Mouse (Mus musculus) forebrain, embryonic 11.5 days (tissue): Measurements from ENCODE around the gene Cradd. TPM values are rescaled to one million over a fixed set of nuclear protein-coding genes. Genes with fewer than 3 reads are reported as not detected.

Experiments used
- ATAC-seq: fragments of 200-750 bp; cut with Nextera tagmentation; replicated peaks from 2 replicates; pipeline ENCODE4 v1.8.0; 2017; ENCODE audit warnings: moderate TSS enrichment; ENCODE audit not compliant: low FRiP score
- DNase-seq: peaks from one replicate; pipeline ENCODE4 v3.0.0-alpha.2; 2017; ENCODE audit warnings: low spot score
- H3K27ac ChIP-seq: fragments of 300-500 bp; sonication (generic); 2 replicates; pipeline ENCODE4 v1.5.1; 2014; ENCODE audit warnings: low read depth, low read length
- H3K27me3 ChIP-seq: fragments of 300-500 bp; sonication (generic); 2 replicates; pipeline ENCODE4 v1.6.1; 2014; ENCODE audit warnings: mild to moderate bottlenecking, low read length, mixed read lengths; ENCODE audit not compliant: control insufficient read depth, insufficient read depth
- H3K36me3 ChIP-seq: fragments of 300-500 bp; sonication (generic); 2 replicates; pipeline ENCODE4 v1.6.1; 2014; ENCODE audit warnings: mild to moderate bottlenecking, low read length, moderate library complexity, mixed read lengths; ENCODE audit not compliant: control insufficient read depth, insufficient read depth
- H3K4me1 ChIP-seq: fragments of 300-500 bp; sonication (generic); replicated peaks from 2 replicates; pipeline ENCODE4 v1.6.1; 2014; ENCODE audit warnings: low read length, mixed read lengths; ENCODE audit not compliant: control insufficient read depth, insufficient read depth
- H3K4me2 ChIP-seq: fragments of 300-500 bp; sonication (generic); 2 replicates; pipeline ENCODE4 v1.6.1; 2014; ENCODE audit warnings: low read depth, mild to moderate bottlenecking, low read length, moderate library complexity, mixed read lengths; ENCODE audit not compliant: severe bottlenecking
- H3K4me3 ChIP-seq: fragments of 300-500 bp; sonication (generic); 2 replicates; pipeline ENCODE4 v1.5.1; 2014; ENCODE audit warnings: low read depth, low read length
- H3K9ac ChIP-seq: fragments of 300-500 bp; sonication (generic); 2 replicates; pipeline ENCODE4 v1.6.1; 2014; ENCODE audit warnings: low read length
- H3K9me3 ChIP-seq: fragments of 300-500 bp; sonication (generic); 2 replicates; pipeline ENCODE4 v1.6.1; 2016; ENCODE audit warnings: low read length, mixed read lengths; ENCODE audit not compliant: control insufficient read depth
- WGBS: fragments of 180-500 bp; shearing (Covaris S2); extraction: QIAGEN DNeasy Blood & Tissue Kit; methylation state at CpG from one replicate; pipeline ENCODE4 v1.1.7; 2014; 5-methylcytosine and 5-hydroxymethylcytosine counted together
- polyA plus RNA-seq: library from polyadenylated mRNA; unstranded; fragments of >200 nt; fragmentation: Nextera tagmentation; extraction: Ambion mirVana; gene quantifications from 2 replicates; pipeline ENCODE4 v1.2.1, GENCODE M21; 2014

The Cradd gene
- polyA plus RNA-seq, 1 experiment from 2014 or later, result 16.6 TPM

- no peak for ATAC-seq
- Histone ChIP-seq H3K4me3 (no peak overlapping the region), H3K27me3 (no peaks in the 10 kb centered on the region), H3K9me3 (no peaks in the 10 kb centered on the region), H3K4me1 (no peaks in the 10 kb centered on the region), H3K36me3 (no peaks in the 10 kb centered on the region), H3K9ac (no peak overlapping the region), H3K4me2 (no peak overlapping the region), H3K27ac (no peak overlapping the region)
- DNase-seq, result peak; percentile 25
- 88% methylated on average over 4 of the region's 4 CpGs for WGBS
These were observed 98.9 kb downstream of the Cradd start for GRCm38 (mm10) chr10:95225006-95225405.

GRCm38 (mm10) chr10:95223211-95223610 lies 100.7 kb downstream of the Cradd start:
- Histone ChIP-seq H3K36me3 (no peaks in the 10 kb centered on the region), H3K27ac (no peak overlapping the region)

GRCm38 (mm10) chr10:95221914-95222313 lies 102.0 kb downstream of the Cradd start:
- Histone ChIP-seq H3K4me1 (no peaks in the 10 kb centered on the region), H3K4me3 (no peak overlapping the region), H3K27me3 (no peaks in the 10 kb centered on the region), H3K4me2 (no peak overlapping the region), H3K36me3 (no peaks in the 10 kb centered on the region), H3K9ac (no peak overlapping the region), H3K9me3 (no peaks in the 10 kb centered on the region), H3K27ac (no peak overlapping the region)
- ATAC-seq (no peak), DNase-seq (peak; percentile 37)
- 87% methylated on average over 9 of the region's 9 CpGs for WGBS

More at GRCm38 (mm10) chr10:95223211-95223610, 100.7 kb downstream of the Cradd start:
- WGBS, result 87% methylated on average over 16 of the region's 16 CpGs
- Histone ChIP-seq H3K4me1 (no peaks in the 10 kb centered on the region), H3K9me3 (no peaks in the 10 kb centered on the region), H3K4me2 (no peak overlapping the region), H3K9ac (no peak overlapping the region), H3K27me3 (no peaks in the 10 kb centered on the region), H3K4me3 (no peak overlapping the region)
- peak; percentile 42 for DNase-seq
- no peak for ATAC-seq

- ATAC-seq, result no peak
- WGBS, result 63% methylated on average over 3 of the region's 3 CpGs
These were observed 103.4 kb downstream of the Cradd start for GRCm38 (mm10) chr10:95220536-95220935.

GRCm38 (mm10) chr10:95218683-95219060 lies 105.3 kb downstream of the Cradd start:
- 88% methylated on average over 9 of the region's 9 CpGs for WGBS
- no peak overlapping the region for H3K4me2 ChIP-seq
- ATAC-seq (no peak), DNase-seq (peak; percentile 41)
- no peaks in the 10 kb centered on the region for H3K36me3 ChIP-seq
- no peaks in the 10 kb centered on the region for H3K4me1 ChIP-seq
- no peak overlapping the region for H3K27ac ChIP-seq
- no peak overlapping the region for H3K9ac ChIP-seq
- H3K27me3 ChIP-seq, result no peaks in the 10 kb centered on the region
- H3K9me3 ChIP-seq, result no peaks in the 10 kb centered on the region
- H3K4me3 ChIP-seq, result no peak overlapping the region

More at GRCm38 (mm10) chr10:95220536-95220935, 103.4 kb downstream of the Cradd start:
- Histone ChIP-seq H3K36me3 (no peaks in the 10 kb centered on the region), H3K9ac (no peak overlapping the region), H3K4me2 (no peak overlapping the region), H3K27me3 (no peaks in the 10 kb centered on the region), H3K4me1 (no peaks in the 10 kb centered on the region), H3K4me3 (no peak overlapping the region), H3K27ac (no peak overlapping the region), H3K9me3 (no peaks in the 10 kb centered on the region)
- DNase-seq, result peak; percentile 31

- Histone ChIP-seq H3K27ac (no peak overlapping the region), H3K4me2 (no peak overlapping the region), H3K36me3 (no peaks in the 10 kb centered on the region), H3K4me3 (no peak overlapping the region), H3K4me1 (no peaks in the 10 kb centered on the region), H3K9me3 (no peaks in the 10 kb centered on the region), H3K9ac (no peak overlapping the region), H3K27me3 (no peaks in the 10 kb centered on the region)
- DNase-seq, result peak; percentile 45
- ATAC-seq, result no peak
- 66% methylated on average over 18 of the region's 18 CpGs for WGBS
These were observed 105.8 kb downstream of the Cradd start for GRCm38 (mm10) chr10:95217956-95218682.

- no peaks in the 10 kb centered on the region for H3K27me3 ChIP-seq
- H3K4me2 ChIP-seq, result no peak overlapping the region
- 96% methylated on average over 15 of the region's 15 CpGs for WGBS
- no peaks in the 10 kb centered on the region for H3K9me3 ChIP-seq
- DNase-seq (no peak), ATAC-seq (no peak)
- no peak overlapping the region for H3K4me3 ChIP-seq
- no peaks in the 10 kb centered on the region for H3K4me1 ChIP-seq
- H3K9ac ChIP-seq, result no peak overlapping the region
- H3K36me3 ChIP-seq, result no peaks in the 10 kb centered on the region
- H3K27ac ChIP-seq, result no peak overlapping the region
These were observed 108.6 kb downstream of the Cradd start for GRCm38 (mm10) chr10:95215324-95215723.

- 88% methylated on average over 9 of the region's 9 CpGs for WGBS
- no peaks in the 10 kb centered on the region for H3K4me1 ChIP-seq
- no peak for DNase-seq
These were observed 110.1 kb downstream of the Cradd start for GRCm38 (mm10) chr10:95213820-95214219.

GRCm38 (mm10) chr10:95213311-95213710 lies 110.6 kb downstream of the Cradd start:
- no peaks in the 10 kb centered on the region for H3K4me1 ChIP-seq
- DNase-seq (no peak), ATAC-seq (no peak)
- H3K36me3 ChIP-seq, result no peaks in the 10 kb centered on the region
- no peak overlapping the region for H3K4me3 ChIP-seq
- H3K27ac ChIP-seq, result no peak overlapping the region
- H3K4me2 ChIP-seq, result no peak overlapping the region
- WGBS, result 93% methylated on average over 8 of the region's 8 CpGs
- no peaks in the 10 kb centered on the region for H3K9me3 ChIP-seq
- H3K27me3 ChIP-seq, result no peaks in the 10 kb centered on the region
- H3K9ac ChIP-seq, result no peak overlapping the region

More at GRCm38 (mm10) chr10:95213820-95214219, 110.1 kb downstream of the Cradd start:
- no peak overlapping the region for H3K27ac ChIP-seq
- no peaks in the 10 kb centered on the region for H3K9me3 ChIP-seq
- ATAC-seq, result no peak
- H3K9ac ChIP-seq, result no peak overlapping the region
- H3K27me3 ChIP-seq, result no peaks in the 10 kb centered on the region
- H3K4me2 ChIP-seq, result no peak overlapping the region
- no peak overlapping the region for H3K4me3 ChIP-seq
- H3K36me3 ChIP-seq, result no peaks in the 10 kb centered on the region
